Mouse (Mus musculus) G1E-ER4 (cell line): ENCODE measurements around the gene Cacna2d3. TPM values are rescaled to one million over a fixed set of nuclear protein-coding genes. Genes with fewer than 3 reads are reported as not detected.

ENCODE experiments used
- GATA1 ChIP-seq: IDR thresholded peaks from one replicate; pipeline ENCODE4 v1.8.0; 2012; ENCODE audit warnings: low read length, inconsistent platforms
- polyA plus RNA-seq: library from polyadenylated mRNA; stranded (reverse); fragments of >175 nt; gene quantifications from 2 replicates; pipeline ENCODE4 v1.2.3, GENCODE M21; 2012

Cacna2d3 gene
- polyA plus RNA-seq, 1 experiment: not detected

- no peak for TF ChIP-seq GATA1
Observed at GRCm38 (mm10) chr14:29561122-29561834, 160.4 kb downstream of the Cacna2d3 start.

- TF ChIP-seq GATA1: no peak
Observed at GRCm38 (mm10) chr14:29558440-29558839, 163.2 kb downstream of the Cacna2d3 start.

DNA sequence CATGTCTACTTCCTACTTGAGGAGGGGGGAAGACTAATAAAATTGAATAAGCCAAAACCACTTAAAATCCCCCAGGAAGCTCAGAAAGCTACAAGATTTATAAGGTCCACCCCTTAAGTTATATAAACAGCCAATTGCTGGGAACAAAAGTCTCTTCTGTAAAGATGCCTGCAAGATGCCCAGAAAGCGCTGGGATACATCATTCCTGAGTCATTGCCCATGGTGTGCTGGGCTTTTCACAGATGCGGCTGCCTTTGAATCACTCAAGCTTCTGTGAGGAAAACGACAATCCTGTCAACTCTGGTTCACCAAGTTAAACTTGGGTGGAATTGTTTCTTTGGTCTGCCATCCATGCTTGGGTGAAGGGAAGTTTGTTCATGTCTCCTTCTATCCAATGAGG, 165.5 kb downstream of the Cacna2d3 start:
- TF ChIP-seq GATA1: no peak

DNA sequence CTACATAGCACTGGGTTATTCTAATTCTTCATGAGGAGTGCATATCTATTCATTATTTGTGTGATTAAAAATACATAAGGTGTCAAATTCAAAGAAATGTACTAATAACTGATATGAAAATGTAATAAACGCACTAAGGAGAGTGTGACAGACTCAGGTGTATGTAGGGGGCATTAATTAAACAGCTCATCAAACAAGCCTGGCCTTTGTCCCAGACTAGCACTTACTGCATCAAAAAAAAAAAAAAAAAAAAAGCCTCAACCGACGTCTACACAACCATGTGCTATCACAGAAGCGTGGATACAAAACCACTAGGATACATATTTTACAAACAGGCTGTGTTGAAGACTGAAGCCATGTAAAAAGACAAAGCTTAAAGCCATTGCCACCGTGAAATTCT, 169.2 kb downstream of the Cacna2d3 start:
- no peak for TF ChIP-seq GATA1

- no peak for TF ChIP-seq GATA1
Observed at GRCm38 (mm10) chr14:29548646-29549045, 173.0 kb downstream of the Cacna2d3 start.

GRCm38 (mm10) chr14:29530516-29530915, 191.1 kb downstream of the Cacna2d3 start:
- no peak for TF ChIP-seq GATA1

GRCm38 (mm10) chr14:29528696-29529095, 193.0 kb downstream of the Cacna2d3 start:
- no peak for TF ChIP-seq GATA1

GRCm38 (mm10) chr14:29519751-29520669, 201.7 kb downstream of the Cacna2d3 start:
- no peak for TF ChIP-seq GATA1

GRCm38 (mm10) chr14:29502667-29503066, 219.0 kb downstream of the Cacna2d3 start:
- TF ChIP-seq GATA1: no peak

DNA sequence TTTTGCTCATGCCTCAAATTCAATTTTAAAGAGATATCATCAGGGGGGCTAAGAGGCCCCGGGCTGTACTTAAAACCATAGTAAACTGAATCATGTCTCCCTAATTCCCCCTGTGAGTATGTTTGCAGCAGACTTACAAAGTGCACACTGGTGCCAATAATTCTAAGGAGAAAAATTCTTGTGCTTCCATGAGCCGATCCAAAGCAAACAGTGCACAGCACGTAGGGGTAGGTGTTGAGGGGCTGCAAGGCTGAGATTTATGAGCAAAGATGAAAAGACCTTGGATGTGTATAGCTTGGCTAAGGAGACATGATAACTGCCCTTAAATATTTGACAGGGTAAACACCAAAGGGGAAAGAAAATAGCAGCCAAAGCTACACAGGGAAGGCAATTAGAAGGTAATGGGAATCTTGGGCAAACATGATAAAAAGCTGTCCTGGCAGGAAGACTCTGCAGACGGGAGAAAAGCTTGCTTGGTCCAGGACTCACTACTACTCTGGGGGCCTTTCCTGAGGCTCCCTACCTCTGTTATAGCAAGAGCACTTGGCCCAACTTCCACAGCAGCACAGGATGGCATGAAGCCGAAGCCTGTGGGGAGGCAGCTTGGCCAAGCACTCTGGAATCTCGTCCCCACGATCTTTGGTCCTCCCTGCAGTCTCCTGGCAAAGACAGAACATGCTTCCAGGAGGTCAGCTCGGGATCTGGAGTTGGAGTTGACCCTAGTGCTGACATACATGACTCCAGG, 222.9 kb downstream of the Cacna2d3 start:
- no peak for TF ChIP-seq GATA1

DNA sequence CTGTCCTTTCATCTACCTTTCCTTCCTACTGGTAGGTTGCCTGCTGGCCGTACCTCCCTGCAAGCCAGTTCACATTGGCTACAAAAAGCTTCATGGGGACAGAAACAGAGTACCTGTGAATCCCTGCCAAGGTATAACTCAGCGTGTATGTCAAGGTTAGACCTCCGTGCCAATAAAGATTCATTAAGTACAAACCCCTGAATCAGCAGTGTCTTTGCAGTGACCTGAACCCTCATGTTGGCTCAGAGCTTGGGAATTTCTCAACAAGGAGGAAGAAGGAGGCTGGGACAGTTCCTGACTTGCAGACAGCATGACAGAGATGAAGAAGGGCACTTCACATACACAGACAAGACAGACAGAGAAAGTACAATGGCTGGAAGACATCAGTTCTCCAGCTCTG, 225.1 kb downstream of the Cacna2d3 start:
- no peak for TF ChIP-seq GATA1

- no peak for TF ChIP-seq GATA1
Observed at GRCm38 (mm10) chr14:29491786-29492185, 229.9 kb downstream of the Cacna2d3 start.

DNA sequence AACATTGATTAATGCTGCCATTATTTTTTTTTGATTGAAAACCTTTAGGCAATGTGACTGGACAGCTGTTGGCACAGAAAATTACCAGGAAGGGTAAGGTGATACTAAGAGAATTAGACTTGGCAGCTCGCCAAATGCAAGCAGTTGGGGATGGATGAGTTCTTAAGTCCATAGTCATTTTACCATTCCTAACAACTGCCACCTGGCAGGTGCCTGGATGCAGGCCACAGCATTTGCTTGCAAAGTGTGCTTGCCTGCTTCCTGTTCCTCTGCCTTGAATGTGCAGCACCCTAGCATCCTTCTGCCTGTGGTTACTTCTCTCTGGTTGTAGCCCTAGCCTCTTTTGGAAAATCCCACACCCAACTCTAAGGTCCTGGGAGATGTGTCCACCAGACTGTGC, 236.2 kb downstream of the Cacna2d3 start:
- no peak for TF ChIP-seq GATA1

- no peak for TF ChIP-seq GATA1
Observed at GRCm38 (mm10) chr14:29478403-29478983, 243.2 kb downstream of the Cacna2d3 start.

- TF ChIP-seq GATA1: no peak
Observed at GRCm38 (mm10) chr14:29464277-29464676, 257.4 kb downstream of the Cacna2d3 start.
